Mouse (Mus musculus): ENCODE measurements around the gene Tpcn2.

- TF ChIP-seq EP300 (IDR thresholded peaks at IDR 0.05; ENCODE audit: low read depth): no peak
- TF ChIP-seq CTCF (IDR thresholded peaks at IDR 0.05; ENCODE audit: low read depth): no peak
Measured at GRCm38 (mm10) chr7:145182388-145182787, 101.4 kb downstream of the Tpcn2 start.

All from liver, postnatal 0 days (tissue).